Mouse (Mus musculus): ENCODE results near the gene Etv2. TPM values are rescaled to one million over a fixed set of nuclear protein-coding genes. Genes with fewer than 3 reads are reported as not detected.

The Etv2 gene
- polyA plus RNA-seq, 1 experiment from 2014 or later = not detected

GRCm38 (mm10) chr7:30602583-30602982, 33.1 kb downstream of the Etv2 start:
- Histone ChIP-seq H3K27ac (ENCODE audit: low read length) (peak overlapping the region; percentile 71), H3K4me3 (ENCODE audit: low read length) (no peak overlapping the region), H3K9ac (replicated peaks; ENCODE audit: low read length) (no peak overlapping the region), H3K36me3 (ENCODE audit: insufficient read depth, low read length) (no peaks in the 10 kb centered on the region), H3K4me2 (replicated peaks; ENCODE audit: low read depth, low read length) (no peak overlapping the region), H3K9me3 (ENCODE audit: low read length) (no peaks in the 10 kb centered on the region), H3K4me1 (ENCODE audit: insufficient read depth, low read length) (peaks cover 23% of the 10 kb centered on the region), H3K27me3 (ENCODE audit: insufficient read depth, low read length) (no peaks in the 10 kb centered on the region)
- 14% methylated on average over 3 of the region's 3 CpGs for WGBS
- peak; percentile 64 for ATAC-seq (ENCODE audit: low FRiP score, low TSS enrichment)

- Histone ChIP-seq H3K36me3 (ENCODE audit: insufficient read depth, low read length) (no peaks in the 10 kb centered on the region), H3K9ac (replicated peaks; ENCODE audit: low read length) (no peak overlapping the region), H3K27me3 (ENCODE audit: insufficient read depth, low read length) (no peaks in the 10 kb centered on the region), H3K4me1 (ENCODE audit: insufficient read depth, low read length) (peaks cover 23% of the 10 kb centered on the region), H3K4me3 (ENCODE audit: low read length) (no peak overlapping the region), H3K9me3 (ENCODE audit: low read length) (no peaks in the 10 kb centered on the region), H3K27ac (ENCODE audit: low read length) (peak overlapping the region; percentile 31), H3K4me2 (replicated peaks; ENCODE audit: low read depth, low read length) (no peak overlapping the region; the same call in 1 of the 2 replicates)
- 70% methylated on average over 7 of the region's 7 CpGs for WGBS
- ATAC-seq (ENCODE audit: low FRiP score, low TSS enrichment) = 0 out of 2 replicates have a peak, but pooled peaks have one; percentile 33
Measured at GRCm38 (mm10) chr7:30600651-30601050, 35.0 kb downstream of the Etv2 start.

GRCm38 (mm10) chr7:30599933-30600353, 35.7 kb downstream of the Etv2 start:
- H3K4me3 ChIP-seq (ENCODE audit: low read length) = no peak overlapping the region
- peak; percentile 96 for ATAC-seq (ENCODE audit: low FRiP score, low TSS enrichment)
- peaks cover 23% of the 10 kb centered on the region for H3K4me1 ChIP-seq (ENCODE audit: insufficient read depth, low read length)
- peak overlapping the region; percentile 14; the same call in 1 of the 2 replicates for H3K4me2 ChIP-seq (replicated peaks; ENCODE audit: low read depth, low read length)
- H3K27ac ChIP-seq (ENCODE audit: low read length) = peak overlapping the region; percentile 31
- under 1% methylated on average over 16 of the region's 16 CpGs for WGBS
- no peaks in the 10 kb centered on the region for H3K27me3 ChIP-seq (ENCODE audit: insufficient read depth, low read length)
- H3K9me3 ChIP-seq (ENCODE audit: low read length) = no peaks in the 10 kb centered on the region
- H3K9ac ChIP-seq (replicated peaks; ENCODE audit: low read length) = no peak overlapping the region
- H3K36me3 ChIP-seq (ENCODE audit: insufficient read depth, low read length) = no peaks in the 10 kb centered on the region

- no peak within 1 kb of the TSS for H3K9ac ChIP-seq (replicated peaks; ENCODE audit: low read length)
- H3K4me1 ChIP-seq (ENCODE audit: insufficient read depth, low read length) = peaks cover 16% of the 10 kb centered on the region
- no peaks in the 10 kb centered on the region for H3K27me3 ChIP-seq (ENCODE audit: insufficient read depth, low read length)
- H3K27ac ChIP-seq (ENCODE audit: low read length) = peak within 1 kb of the TSS; percentile 32; the same call in 1 of the 2 replicates
- H3K9me3 ChIP-seq (ENCODE audit: low read length) = no peaks in the 10 kb centered on the region
- H3K4me3 ChIP-seq (ENCODE audit: low read length) = no peak within 1 kb of the TSS
- WGBS = 93% methylated on average over 12 of the region's 12 CpGs
- no peak for ATAC-seq (ENCODE audit: low FRiP score, low TSS enrichment)
- no peaks in the 10 kb centered on the region for H3K36me3 ChIP-seq (ENCODE audit: insufficient read depth, low read length)
- no peak within 1 kb of the TSS for H3K4me2 ChIP-seq (replicated peaks; ENCODE audit: low read depth, low read length)
Measured at GRCm38 (mm10) chr7:30598786-30599185, 36.9 kb downstream of the Etv2 start, which contains the start of gene Zbtb32. TSS of gene Zbtb32 (minus strand) at chr7:30598909.

- Histone ChIP-seq H3K9ac (replicated peaks; ENCODE audit: low read length) (no peak overlapping the region), H3K4me3 (ENCODE audit: low read length) (no peak overlapping the region), H3K27ac (ENCODE audit: low read length) (no peak overlapping the region), H3K36me3 (ENCODE audit: insufficient read depth, low read length) (no peaks in the 10 kb centered on the region), H3K4me2 (replicated peaks; ENCODE audit: low read depth, low read length) (no peak overlapping the region), H3K27me3 (ENCODE audit: insufficient read depth, low read length) (no peaks in the 10 kb centered on the region), H3K9me3 (ENCODE audit: low read length) (no peaks in the 10 kb centered on the region), H3K4me1 (ENCODE audit: insufficient read depth, low read length) (0 out of 2 replicates have a peak, but pooled peaks cover 3% of the 10 kb centered on the region)
- WGBS = 74% methylated on average over 5 of the region's 5 CpGs
- no peak for ATAC-seq (ENCODE audit: low FRiP score, low TSS enrichment)
Measured at GRCm38 (mm10) chr7:30596811-30597210, 38.8 kb downstream of the Etv2 start.

GRCm38 (mm10) chr7:30596093-30596492, 39.6 kb downstream of the Etv2 start:
- H3K27me3 ChIP-seq (ENCODE audit: insufficient read depth, low read length) = no peaks in the 10 kb centered on the region
- H3K4me3 ChIP-seq (ENCODE audit: low read length) = no peak overlapping the region
- H3K27ac ChIP-seq (ENCODE audit: low read length) = no peak overlapping the region
- H3K36me3 ChIP-seq (ENCODE audit: insufficient read depth, low read length) = no peaks in the 10 kb centered on the region
- 0 out of 2 replicates have a peak, but pooled peaks cover 3% of the 10 kb centered on the region for H3K4me1 ChIP-seq (ENCODE audit: insufficient read depth, low read length)
- no peak overlapping the region for H3K4me2 ChIP-seq (replicated peaks; ENCODE audit: low read depth, low read length)
- no peak overlapping the region for H3K9ac ChIP-seq (replicated peaks; ENCODE audit: low read length)
- no peaks in the 10 kb centered on the region for H3K9me3 ChIP-seq (ENCODE audit: low read length)
- ATAC-seq (ENCODE audit: low FRiP score, low TSS enrichment) = no peak
- 82% methylated on average over 5 of the region's 5 CpGs for WGBS

GRCm38 (mm10) chr7:30594510-30595024, 41.1 kb downstream of the Etv2 start:
- ATAC-seq (ENCODE audit: low FRiP score, low TSS enrichment) = no peak
- WGBS = 63% methylated on average over 4 of the region's 4 CpGs

GRCm38 (mm10) chr7:30593579-30594509, 41.8 kb downstream of the Etv2 start:
- H3K9ac ChIP-seq (replicated peaks; ENCODE audit: low read length) = no peak overlapping the region
- H3K36me3 ChIP-seq (ENCODE audit: insufficient read depth, low read length) = no peaks in the 10 kb centered on the region
- ATAC-seq (ENCODE audit: low FRiP score, low TSS enrichment) = no peak
- peaks cover 9% of the 10 kb centered on the region; the same call in 1 of the 2 replicates for H3K4me1 ChIP-seq (ENCODE audit: insufficient read depth, low read length)
- H3K4me2 ChIP-seq (replicated peaks; ENCODE audit: low read depth, low read length) = no peak overlapping the region
- H3K27ac ChIP-seq (ENCODE audit: low read length) = no peak overlapping the region
- no peaks in the 10 kb centered on the region for H3K9me3 ChIP-seq (ENCODE audit: low read length)
- no peak overlapping the region for H3K4me3 ChIP-seq (ENCODE audit: low read length)
- WGBS = 75% methylated on average over 10 of the region's 10 CpGs
- H3K27me3 ChIP-seq (ENCODE audit: insufficient read depth, low read length) = no peaks in the 10 kb centered on the region

More at GRCm38 (mm10) chr7:30594510-30595024, 41.1 kb downstream of the Etv2 start:
- Histone ChIP-seq H3K4me3 (ENCODE audit: low read length) (no peak overlapping the region), H3K4me2 (replicated peaks; ENCODE audit: low read depth, low read length) (no peak overlapping the region), H3K27ac (ENCODE audit: low read length) (no peak overlapping the region), H3K27me3 (ENCODE audit: insufficient read depth, low read length) (no peaks in the 10 kb centered on the region), H3K4me1 (ENCODE audit: insufficient read depth, low read length) (peaks cover 8% of the 10 kb centered on the region; the same call in 1 of the 2 replicates), H3K9me3 (ENCODE audit: low read length) (no peaks in the 10 kb centered on the region), H3K36me3 (ENCODE audit: insufficient read depth, low read length) (no peaks in the 10 kb centered on the region), H3K9ac (replicated peaks; ENCODE audit: low read length) (no peak overlapping the region)

GRCm38 (mm10) chr7:30592772-30593423, 42.8 kb downstream of the Etv2 start:
- 45% methylated on average over 5 of the region's 5 CpGs for WGBS
- Histone ChIP-seq H3K9ac (replicated peaks; ENCODE audit: low read length) (no peak overlapping the region), H3K4me3 (ENCODE audit: low read length) (no peak overlapping the region), H3K27me3 (ENCODE audit: insufficient read depth, low read length) (no peaks in the 10 kb centered on the region), H3K27ac (ENCODE audit: low read length) (no peak overlapping the region), H3K4me1 (ENCODE audit: insufficient read depth, low read length) (peaks cover 9% of the 10 kb centered on the region; the same call in 1 of the 2 replicates), H3K4me2 (replicated peaks; ENCODE audit: low read depth, low read length) (no peak overlapping the region), H3K9me3 (ENCODE audit: low read length) (no peaks in the 10 kb centered on the region), H3K36me3 (ENCODE audit: insufficient read depth, low read length) (no peaks in the 10 kb centered on the region)
- ATAC-seq (ENCODE audit: low FRiP score, low TSS enrichment) = no peak

All from kidney, embryonic 16.5 days (tissue).